Mouse (Mus musculus) monocyte, adult 5-6 weeks (primary cell): ENCODE data around the gene Pagr1b. TPM values are rescaled to one million over a fixed set of nuclear protein-coding genes. Genes with fewer than 3 reads are reported as not detected.
A peak's percentile ranks its signal among the peaks of the same experiment; 100 is the strongest.

ENCODE experiments used
- ATAC-seq: fragments of 153-309, 156-312 bp; replicated peaks from 2 replicates; pipeline ENCODE4 v1.8.0; 2017; ENCODE audit warnings: mild to moderate bottlenecking; ENCODE audit not compliant: low TSS enrichment, insufficient number of reproducible peaks, severe bottlenecking, poor library complexity, low FRiP score
- total RNA-seq: library from RNA; stranded (forward); fragments of 200-1000, 200-491, 200-594 nt; gene quantifications from 3 replicates; pipeline ENCODE4 v1.2.3, GENCODE M21; 2017

Pagr1b gene
- total RNA-seq, 1 experiment from 2014 or later = 5.2 TPM

GRCm38 (mm10) chr7:127020901-127021562 lies 4.7 kb upstream of the Pagr1b start, which contains the start of the genes Gm42742 and Prrt2:
TSS of gene Gm42742 (minus strand) at chr7:127021097.
TSS of gene Prrt2 (minus strand) at chr7:127021211.
- no peak for ATAC-seq

GRCm38 (mm10) chr7:127020491-127020890 lies 4.2 kb upstream of the Pagr1b start:
- no peak for ATAC-seq

GRCm38 (mm10) chr7:127020031-127020430 lies 3.7 kb upstream of the Pagr1b start:
- no peak for ATAC-seq

GRCm38 (mm10) chr7:127019306-127019960 lies 3.1 kb upstream of the Pagr1b start:
- no peak for ATAC-seq

- ATAC-seq = no peak
Observed at GRCm38 (mm10) chr7:127018416-127019305, 2.4 kb upstream of the Pagr1b start.

- ATAC-seq = no peak
Observed at GRCm38 (mm10) chr7:127017950-127018345, 1.7 kb upstream of the Pagr1b start.

GRCm38 (mm10) chr7:127016971-127017949 lies 976 bp upstream of the Pagr1b start, which contains the start of gene Pagr1a:
TSS of gene Pagr1a (minus strand) at chr7:127017352.
- peak; percentile 79 for ATAC-seq

GRCm38 (mm10) chr7:127016486-127016938 lies 228 bp upstream of the Pagr1b start:
- peak; percentile 29 for ATAC-seq

- peak; percentile 43 for ATAC-seq
Observed at GRCm38 (mm10) chr7:127016081-127016480, 203 bp downstream of the Pagr1b start.

- ATAC-seq = no peak
Observed at GRCm38 (mm10) chr7:127014993-127015392, 1.3 kb downstream of the Pagr1b start.

GRCm38 (mm10) chr7:127014320-127014719 lies 2.0 kb downstream of the Pagr1b start, which contains the start of gene Mvp:
TSS of gene Mvp (minus strand) at chr7:127014621.
- peak; percentile 42 for ATAC-seq

- no peak for ATAC-seq
Observed at GRCm38 (mm10) chr7:127013385-127013784, 2.9 kb downstream of the Pagr1b start.

- no peak for ATAC-seq
Observed at GRCm38 (mm10) chr7:127012845-127013244, 3.4 kb downstream of the Pagr1b start.

GRCm38 (mm10) chr7:127012374-127012773 lies 3.9 kb downstream of the Pagr1b start:
- no peak for ATAC-seq

GRCm38 (mm10) chr7:127011717-127012116 lies 4.6 kb downstream of the Pagr1b start:
- no peak for ATAC-seq

- no peak for ATAC-seq
Observed at GRCm38 (mm10) chr7:127011051-127011450, 5.2 kb downstream of the Pagr1b start.

- ATAC-seq = no peak
Observed at GRCm38 (mm10) chr7:127009307-127010085, 6.8 kb downstream of the Pagr1b start.
